Mouse (Mus musculus): ENCODE measurements around the gene Nrd1. TPM values are rescaled to one million over a fixed set of nuclear protein-coding genes. Genes with fewer than 3 reads are reported as not detected.

The Nrd1 gene
- total RNA-seq, 2 experiments from 2014 or later, result 98.6 to 122 TPM

DNA sequence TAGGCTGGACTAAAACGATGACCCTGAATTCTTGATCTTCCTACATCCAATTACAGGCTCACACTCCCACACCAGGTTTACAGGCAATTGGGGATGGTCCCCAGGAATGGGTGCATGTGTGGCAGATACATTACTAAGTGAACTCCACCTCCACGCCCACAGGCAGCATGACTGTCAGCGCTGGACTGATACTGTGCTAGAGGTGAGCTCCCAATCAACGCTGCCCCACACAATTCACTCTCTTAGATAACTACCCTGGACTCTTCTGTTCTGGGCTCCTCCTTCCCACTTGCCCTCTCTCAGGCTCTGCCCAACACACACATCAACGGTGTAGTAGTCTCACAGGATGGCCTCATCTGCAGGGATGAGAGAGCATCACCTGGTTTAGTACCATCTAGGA lies 91.9 kb downstream of the Nrd1 start:
- no peak; the same call in 1 of the 2 replicates for ATAC-seq (replicated peaks; ENCODE audit: poor library complexity)

DNA sequence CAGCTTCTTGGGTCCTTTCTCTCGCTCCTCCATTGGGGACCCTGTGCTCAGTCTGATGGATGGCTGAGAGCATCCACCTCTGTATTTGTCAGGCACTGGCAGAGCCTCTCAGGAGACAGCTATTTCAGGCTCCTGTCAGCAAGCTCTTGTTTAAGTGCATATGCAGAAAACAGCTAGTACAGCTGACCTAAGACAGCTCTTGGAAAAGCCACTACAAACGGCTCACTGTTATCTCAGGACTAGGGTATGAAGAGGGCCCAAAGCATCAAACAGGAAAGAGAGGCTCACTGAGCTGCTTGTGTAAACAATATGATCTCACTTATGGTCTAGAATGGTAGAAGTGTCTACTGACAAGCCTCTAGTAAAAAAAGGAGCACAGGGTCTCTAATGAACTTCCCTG lies 93.8 kb downstream of the Nrd1 start:
- ATAC-seq (replicated peaks; ENCODE audit: poor library complexity), result no peak

DNA sequence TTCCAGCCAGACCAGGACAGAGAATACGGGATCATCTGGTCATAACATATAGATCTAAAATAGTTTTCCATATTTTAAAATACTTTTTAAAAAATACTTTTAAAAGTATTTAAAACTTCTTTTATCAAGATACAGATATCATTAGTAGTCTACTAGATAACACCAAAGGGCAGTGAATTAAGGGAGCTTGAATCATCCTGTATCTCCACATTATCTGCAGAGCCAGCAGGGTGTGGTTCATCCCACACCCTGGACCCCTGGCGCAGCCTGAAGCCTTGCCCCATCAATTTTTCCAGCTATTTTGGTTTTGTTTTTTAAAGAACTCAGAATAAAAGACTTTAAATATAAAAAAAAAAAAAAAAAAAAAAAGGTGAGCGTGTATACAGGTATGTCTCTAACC lies 98.4 kb downstream of the Nrd1 start:
- no peak for ATAC-seq (replicated peaks; ENCODE audit: poor library complexity)

DNA sequence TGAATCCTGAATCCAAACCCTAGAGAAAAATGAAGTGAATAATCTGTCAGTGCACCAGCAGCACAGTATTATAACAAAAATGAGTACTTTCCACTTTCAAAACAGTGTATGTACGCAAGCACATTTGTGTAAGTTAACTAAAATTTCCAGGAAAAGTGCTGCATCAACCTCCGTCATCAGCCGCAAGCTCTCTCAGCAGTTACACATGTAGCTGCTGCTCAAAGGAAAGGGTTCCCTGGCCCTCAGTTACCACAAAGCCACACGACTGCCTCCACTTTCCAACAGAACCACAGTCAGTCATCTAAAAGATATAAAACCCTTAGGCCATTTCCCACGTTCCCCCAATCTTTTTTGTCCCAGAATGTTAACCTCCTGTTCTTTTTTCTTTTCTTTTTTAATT lies 102.1 kb downstream of the Nrd1 start:
- ATAC-seq (replicated peaks; ENCODE audit: poor library complexity), result peak; percentile 87

DNA sequence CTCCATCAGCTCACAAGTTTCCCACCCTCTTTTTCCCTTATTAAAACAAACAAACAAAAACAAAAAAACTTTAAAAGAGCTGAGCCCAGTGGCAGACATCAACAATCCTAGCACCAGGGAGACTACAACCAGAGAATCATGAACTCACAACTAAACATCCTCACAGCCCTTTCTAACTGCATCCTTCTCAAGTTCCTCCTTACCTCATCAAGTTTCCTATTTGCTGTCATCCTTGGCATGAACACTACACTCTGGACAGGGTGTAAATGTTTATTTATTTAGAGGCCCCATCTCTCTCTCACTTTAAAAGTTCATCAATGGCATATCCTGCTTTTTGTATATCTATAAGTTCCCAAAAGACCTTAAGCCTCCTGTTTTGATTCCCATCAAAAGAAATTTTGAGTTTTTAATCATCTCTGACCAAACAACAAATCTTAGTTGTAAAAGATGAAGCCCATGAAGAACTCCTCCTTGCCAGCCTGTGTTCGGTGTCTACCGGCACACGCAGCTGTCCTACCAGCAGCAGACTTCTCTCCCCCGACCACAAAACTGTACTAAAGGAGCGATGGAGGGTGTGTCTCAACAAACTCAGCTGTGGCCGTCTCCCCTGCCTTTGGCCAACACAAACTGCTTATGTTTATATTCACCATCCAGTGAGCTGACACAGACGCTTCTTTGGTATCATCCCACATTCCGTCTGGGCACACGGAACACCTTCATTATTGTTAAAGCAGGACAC lies 102.9 kb downstream of the Nrd1 start:
- no peak for ATAC-seq (replicated peaks; ENCODE audit: poor library complexity)

DNA sequence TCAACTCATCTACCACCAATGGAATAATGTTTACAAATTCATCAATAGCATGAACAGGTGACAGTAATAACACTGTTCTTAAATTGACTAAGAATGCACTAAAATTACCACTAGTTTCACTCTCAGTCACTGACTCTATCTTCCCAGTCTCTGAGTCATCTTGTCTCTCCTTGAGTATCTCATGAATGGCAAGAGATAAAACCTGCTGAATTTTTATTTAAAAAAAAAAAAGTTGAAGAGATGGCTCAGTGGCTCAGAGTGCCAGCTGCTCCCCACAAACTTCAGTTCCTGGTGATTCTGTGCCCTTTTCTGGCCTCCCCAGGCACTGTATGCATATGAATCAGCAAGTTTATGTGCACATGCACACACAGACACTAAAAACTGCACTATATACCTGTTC lies 104.8 kb downstream of the Nrd1 start:
- peak; percentile 28 for ATAC-seq (replicated peaks; ENCODE audit: poor library complexity)

DNA sequence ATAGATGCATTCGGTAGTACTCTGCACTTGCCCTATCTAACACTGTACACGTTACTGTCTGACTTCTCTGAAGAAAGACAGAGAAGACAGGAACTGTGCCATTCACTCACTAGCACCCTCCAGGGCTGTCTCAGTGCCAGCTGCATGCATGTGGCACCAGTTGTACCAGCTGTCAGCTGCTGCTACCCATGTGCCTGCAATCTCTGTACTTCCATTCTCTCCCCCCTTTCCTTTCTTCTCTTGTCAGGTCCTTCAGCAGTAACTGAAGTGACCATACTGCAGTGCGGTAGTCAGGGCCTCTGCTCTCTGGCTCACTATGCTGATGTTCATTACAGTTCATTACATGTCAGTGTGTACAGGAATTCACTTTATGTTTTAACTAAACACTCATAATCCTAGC lies 105.6 kb downstream of the Nrd1 start:
- ATAC-seq (replicated peaks; ENCODE audit: poor library complexity), result 0 out of 2 replicates have a peak, but pooled peaks have one; percentile 8

DNA sequence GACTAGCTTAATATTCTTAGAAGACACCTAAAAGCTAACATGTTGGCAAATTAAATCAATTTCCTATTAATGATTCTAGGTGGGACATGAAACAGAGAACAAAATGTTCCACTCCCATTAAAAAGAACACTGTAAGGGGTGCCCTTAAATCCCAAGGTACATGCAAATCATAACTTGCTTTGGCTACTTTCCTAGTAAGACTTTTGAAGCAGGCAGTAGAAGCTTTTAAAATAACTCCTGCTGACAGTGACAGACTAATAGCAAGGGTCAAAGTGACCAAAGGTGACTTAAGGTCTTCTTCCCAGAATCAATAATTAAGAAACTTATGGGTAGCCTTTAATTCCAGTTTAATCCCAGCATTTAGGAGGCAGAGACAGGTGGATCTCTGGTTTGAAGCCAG lies 106.1 kb downstream of the Nrd1 start:
- ATAC-seq (replicated peaks; ENCODE audit: poor library complexity), result no peak

DNA sequence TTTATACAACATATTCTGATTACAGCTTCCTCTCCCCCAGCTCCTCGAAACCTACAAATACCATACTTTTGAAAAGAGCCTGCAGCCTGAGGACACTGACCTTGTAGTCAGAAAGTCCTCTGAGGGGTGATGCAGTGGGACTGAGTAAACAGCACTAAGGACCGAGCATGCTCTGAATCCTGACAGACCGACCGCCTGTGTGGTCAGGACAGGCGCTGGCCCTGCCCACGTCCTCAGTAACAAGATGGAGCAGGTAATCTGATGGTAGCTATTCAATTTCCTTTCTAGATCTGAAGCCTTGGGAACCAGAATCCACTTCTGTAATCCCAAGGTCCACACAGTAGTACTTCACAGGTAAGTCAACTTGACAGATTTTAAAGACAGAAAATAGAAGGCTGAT lies 108.6 kb downstream of the Nrd1 start:
- ATAC-seq (replicated peaks; ENCODE audit: poor library complexity), result no peak

DNA sequence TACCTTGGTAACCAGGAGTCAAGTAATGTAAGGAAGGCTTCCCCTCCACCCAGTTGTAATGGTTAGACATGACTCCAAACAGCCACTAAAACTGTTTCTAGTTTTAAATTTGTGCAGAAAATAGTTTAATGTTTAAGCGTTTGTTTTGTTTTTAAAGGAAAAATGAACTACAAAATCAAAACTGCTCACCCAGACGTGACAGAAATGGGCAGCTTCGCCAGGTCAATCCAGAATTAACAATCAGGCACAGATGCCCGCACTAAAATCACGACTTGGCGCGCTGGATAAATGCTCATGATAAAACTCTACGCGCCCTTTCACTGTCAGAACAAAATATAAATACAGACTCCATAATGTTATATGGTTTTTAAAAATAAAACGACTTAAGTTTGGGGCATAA lies 109.2 kb downstream of the Nrd1 start:
- no peak for ATAC-seq (replicated peaks; ENCODE audit: poor library complexity)

DNA sequence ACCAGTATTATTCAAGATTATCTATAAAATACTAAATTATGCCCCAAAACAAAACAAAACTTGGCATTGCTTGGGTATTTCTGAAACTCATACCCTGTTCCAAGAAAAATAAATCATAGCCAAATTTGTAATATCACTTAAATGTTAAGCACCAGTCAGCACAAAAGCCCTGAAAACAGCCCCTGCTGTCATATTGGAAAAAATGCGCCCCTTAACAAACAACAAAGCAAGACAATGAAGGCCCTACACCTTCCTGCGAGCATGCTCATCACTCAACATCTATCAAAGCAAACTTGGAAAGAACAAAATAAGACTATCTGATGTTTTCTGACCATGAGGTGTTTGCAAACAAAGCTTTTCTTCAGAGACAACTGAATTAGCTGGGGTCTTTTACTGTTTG lies 110.5 kb downstream of the Nrd1 start:
- ATAC-seq (replicated peaks; ENCODE audit: poor library complexity), result no peak

Other genes starting within 250 kb of the Nrd1 start
- 0.15 and 0.90 TPM in 2 replicates for gene Zfyve9, start 219.9 kb upstream of the Nrd1 start, total RNA-seq (2015)
- 0.33 and 0.41 TPM in 2 replicates for gene Zfyve9, start 219.9 kb upstream of the Nrd1 start, total RNA-seq (2017)
- 92.8 and 111 TPM in 2 replicates for gene Btf3l4, start 167.0 kb upstream of the Nrd1 start, total RNA-seq (2015)
- 68.1 and 77.3 TPM in 2 replicates for gene Btf3l4, start 167.0 kb upstream of the Nrd1 start, total RNA-seq (2017)
- gene Txndc12, start 166.1 kb upstream of the Nrd1 start, total RNA-seq (2015), result 74.7 and 75.3 TPM in 2 replicates
- 87.4 and 88.7 TPM in 2 replicates for gene Txndc12, start 166.1 kb upstream of the Nrd1 start, total RNA-seq (2017)
- 43.7 and 55.5 TPM in 2 replicates for gene Kti12, start 152.9 kb upstream of the Nrd1 start, total RNA-seq (2015)
- 28.8 and 29.2 TPM in 2 replicates for gene Kti12, start 152.9 kb upstream of the Nrd1 start, total RNA-seq (2017)
- gene A730015C16Rik, start 152.0 kb upstream of the Nrd1 start, total RNA-seq (2015), result 0.22 and 0.46 TPM in 2 replicates
- gene A730015C16Rik, start 152.0 kb upstream of the Nrd1 start, total RNA-seq (2017), result 0.37 and 0.71 TPM in 2 replicates
- gene Rab3b, start 121.6 kb upstream of the Nrd1 start, total RNA-seq (2015), result 0.30 TPM in 1 of 2 replicates, not detected in the other
- gene Rab3b, start 121.6 kb upstream of the Nrd1 start, total RNA-seq (2017), result not detected in 2 replicates
- gene Osbpl9, start 201.6 kb downstream of the Nrd1 start, total RNA-seq (2015), result 77.4 and 99.6 TPM in 2 replicates
- 61.7 and 64.3 TPM in 2 replicates for gene Osbpl9, start 201.6 kb downstream of the Nrd1 start, total RNA-seq (2017)
- 0.20 TPM in 1 of 2 replicates, not detected in the other for gene Calr4, start 233.8 kb downstream of the Nrd1 start, total RNA-seq (2015)
- not detected in 2 replicates for gene Calr4, start 233.8 kb downstream of the Nrd1 start, total RNA-seq (2017)

All from megakaryocyte progenitor cell, adult 5-6 weeks (primary cell).